Mouse (Mus musculus): ENCODE data around the gene Fance. TPM values are rescaled to one million over a fixed set of nuclear protein-coding genes. Genes with fewer than 3 reads are reported as not detected.

Fance gene
- total and polyA plus RNA-seq, 2 experiments from 2014 or later, result 13.8 to 14.1 TPM

DNA sequence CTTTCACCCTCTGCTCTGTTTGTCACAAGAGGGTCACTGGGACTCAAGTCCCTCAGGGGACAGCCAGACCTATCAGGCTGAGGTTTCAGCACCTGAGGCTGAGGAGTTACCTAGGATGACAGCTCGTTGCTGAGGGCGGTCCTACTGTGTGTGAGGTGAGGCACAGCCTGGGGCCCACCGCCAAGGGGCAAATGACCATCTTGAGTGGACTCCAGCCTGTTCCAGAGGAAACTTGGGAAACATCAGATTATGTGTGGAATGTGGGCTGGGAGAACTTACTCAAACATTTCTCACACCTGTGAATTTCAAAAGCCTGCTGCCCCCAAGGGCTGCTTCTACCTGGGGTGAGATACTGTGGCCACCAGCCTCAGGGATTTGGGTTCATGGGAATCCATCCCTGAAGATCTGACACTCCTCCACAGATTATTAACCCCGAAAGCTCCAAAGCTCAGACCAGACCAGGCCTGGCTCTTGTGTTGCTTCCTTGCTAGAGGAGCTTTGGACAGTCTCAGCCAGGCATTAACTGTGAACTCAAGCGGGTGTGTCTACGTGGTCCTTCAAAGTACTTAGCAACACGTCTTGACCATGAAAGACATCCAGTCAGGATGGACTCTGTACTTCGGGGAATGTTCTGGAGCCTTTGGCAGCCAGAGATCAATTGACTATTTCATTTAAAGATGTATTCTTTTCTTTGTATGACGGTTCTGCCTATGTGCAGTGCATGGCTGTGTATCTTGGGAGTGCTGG lies 47.4 kb downstream of the Fance start:
- H3K27ac ChIP-seq (ENCODE audit: low read depth), result no peak overlapping the region
- H3K36me3 ChIP-seq (replicated peaks; ENCODE audit: control insufficient read depth, insufficient read depth, low read length), result no peaks in the 10 kb centered on the region

DNA sequence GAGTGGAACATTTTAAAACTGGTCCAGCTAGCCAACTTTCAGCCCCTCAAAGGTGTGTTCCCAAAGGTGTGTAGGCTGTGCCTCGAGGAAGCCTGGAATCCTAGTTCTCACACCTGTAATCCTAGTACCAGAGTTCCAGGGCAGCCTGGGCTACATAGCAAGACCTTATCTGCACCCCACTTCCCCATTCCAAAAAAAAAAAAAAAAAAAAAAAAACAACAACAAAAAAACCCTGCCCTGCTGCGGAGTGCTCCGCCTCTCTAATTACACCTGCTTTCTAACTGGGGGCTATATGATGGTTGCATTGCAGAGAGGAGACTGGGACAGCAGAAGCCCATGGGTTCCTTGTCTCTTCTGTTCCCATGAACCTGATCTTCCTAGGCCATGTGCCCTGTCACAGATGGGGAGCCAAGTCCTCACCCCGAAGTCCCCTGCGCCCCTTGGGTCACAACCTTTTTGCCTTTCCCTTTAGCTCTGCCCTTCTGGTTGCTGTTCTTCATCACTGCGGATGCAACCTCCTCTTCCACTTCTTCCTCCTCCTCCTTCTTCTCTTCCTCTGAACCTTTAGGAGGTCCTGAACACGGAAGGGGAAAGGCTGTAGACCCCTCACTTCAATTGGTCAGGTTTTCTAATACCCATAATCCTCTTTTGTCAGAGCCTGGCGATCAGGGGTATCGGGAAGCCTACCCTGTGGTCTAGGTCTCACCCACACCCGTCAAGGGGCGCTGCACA lies 48.8 kb downstream of the Fance start:
- Histone ChIP-seq H3K27ac (ENCODE audit: low read depth) (no peak overlapping the region), H3K36me3 (replicated peaks; ENCODE audit: control insufficient read depth, insufficient read depth, low read length) (no peaks in the 10 kb centered on the region), H3K27me3 (ENCODE audit: control insufficient read depth, insufficient read depth, low read length) (peaks cover 76% of the 10 kb centered on the region), H3K4me1 (ENCODE audit: control insufficient read depth, insufficient read depth) (peaks cover 11% of the 10 kb centered on the region; the same call in 1 of the 2 replicates), H3K4me3 (ENCODE audit: low read depth, low read length) (peak overlapping the region; percentile 33), H3K9ac (replicated peaks; ENCODE audit: low read depth, low read length) (0 out of 2 replicates have a peak overlapping the region, but pooled peaks have one; percentile 25), H3K9me3 (replicated peaks; ENCODE audit: control insufficient read depth, low read length) (no peaks in the 10 kb centered on the region), H3K4me2 (ENCODE audit: low read depth, low read length) (peak overlapping the region; percentile 58)
- WGBS, result 40% methylated on average over 11 of the region's 11 CpGs
- DNase-seq (ENCODE audit: low spot score) (no peak), ATAC-seq (ENCODE audit: insufficient read depth, low read depth) (no peak)
- no peak for TF ChIP-seq EP300 (IDR thresholded peaks at IDR 0.05; ENCODE audit: low read depth)
- no peak for TF ChIP-seq CTCF (IDR thresholded peaks at IDR 0.05; ENCODE audit: low read depth)

More for the DNA sequence above, 47.4 kb downstream of the Fance start:
- H3K27me3 ChIP-seq (ENCODE audit: control insufficient read depth, insufficient read depth, low read length), result peaks cover 82% of the 10 kb centered on the region
- H3K4me3 ChIP-seq (ENCODE audit: low read depth, low read length), result no peak overlapping the region
- H3K9ac ChIP-seq (replicated peaks; ENCODE audit: low read depth, low read length), result no peak overlapping the region
- WGBS, result 76% methylated on average over 9 of the region's 9 CpGs
- DNase-seq (ENCODE audit: low spot score), result no peak
- TF ChIP-seq EP300 (IDR thresholded peaks at IDR 0.05; ENCODE audit: low read depth) (no peak), CTCF (IDR thresholded peaks at IDR 0.05; ENCODE audit: low read depth) (no peak)
- no peaks in the 10 kb centered on the region for H3K9me3 ChIP-seq (replicated peaks; ENCODE audit: control insufficient read depth, low read length)
- no peak overlapping the region for H3K4me2 ChIP-seq (ENCODE audit: low read depth, low read length)
- ATAC-seq (ENCODE audit: insufficient read depth, low read depth), result no peak
- H3K4me1 ChIP-seq (ENCODE audit: control insufficient read depth, insufficient read depth), result peaks cover 16% of the 10 kb centered on the region; the same call in 1 of the 2 replicates

DNA sequence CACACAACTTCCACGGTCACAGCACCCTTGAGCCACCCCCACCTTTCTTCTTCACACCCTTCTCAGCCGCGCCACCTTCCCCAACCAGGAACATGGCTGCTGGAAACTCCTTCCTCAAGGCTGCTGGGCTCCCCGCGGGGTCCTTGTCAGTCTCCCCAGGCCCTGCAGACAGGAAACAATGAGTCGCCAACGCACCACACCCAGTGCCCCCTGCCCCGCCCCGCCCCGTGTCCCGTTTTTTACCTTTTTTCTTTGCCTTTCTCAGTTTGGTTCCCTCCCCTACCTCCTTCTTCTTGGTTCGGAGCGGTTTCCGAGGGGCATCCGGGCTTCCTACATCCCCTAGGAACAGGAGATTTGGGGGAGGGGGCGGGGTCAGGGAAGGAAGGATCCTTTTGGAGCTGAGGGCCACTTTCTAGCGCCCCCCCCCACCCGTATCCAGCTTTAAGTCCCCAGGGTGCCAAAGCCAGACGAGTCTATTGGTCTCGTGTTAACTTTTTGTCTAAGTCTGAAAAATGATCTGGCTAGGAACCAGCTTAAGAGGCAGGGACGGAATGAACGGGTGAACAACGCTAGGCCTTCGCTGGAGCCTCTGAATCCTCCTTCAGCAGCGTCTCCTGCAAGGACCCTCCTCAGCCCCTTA lies 49.5 kb downstream of the Fance start:
- WGBS, result 3% methylated on average over 25 of the region's 25 CpGs
- no peaks in the 10 kb centered on the region for H3K9me3 ChIP-seq (replicated peaks; ENCODE audit: control insufficient read depth, low read length)
- 0 out of 2 replicates have a peak overlapping the region, but pooled peaks have one; percentile 1 for H3K27ac ChIP-seq (ENCODE audit: low read depth)
- peak overlapping the region; percentile 33 for H3K4me3 ChIP-seq (ENCODE audit: low read depth, low read length)
- peak overlapping the region; percentile 58 for H3K4me2 ChIP-seq (ENCODE audit: low read depth, low read length)
- no peak for DNase-seq (ENCODE audit: low spot score)
- no peak for TF ChIP-seq CTCF (IDR thresholded peaks at IDR 0.05; ENCODE audit: low read depth)
- TF ChIP-seq EP300 (IDR thresholded peaks at IDR 0.05; ENCODE audit: low read depth), result no peak
- H3K27me3 ChIP-seq (ENCODE audit: control insufficient read depth, insufficient read depth, low read length), result peaks cover 72% of the 10 kb centered on the region
- no peaks in the 10 kb centered on the region for H3K36me3 ChIP-seq (replicated peaks; ENCODE audit: control insufficient read depth, insufficient read depth, low read length)
- ATAC-seq (ENCODE audit: insufficient read depth, low read depth), result no peak
- 0 out of 2 replicates have a peak overlapping the region, but pooled peaks have one; percentile 25 for H3K9ac ChIP-seq (replicated peaks; ENCODE audit: low read depth, low read length)
- H3K4me1 ChIP-seq (ENCODE audit: control insufficient read depth, insufficient read depth), result peaks cover 11% of the 10 kb centered on the region; the same call in 1 of the 2 replicates

DNA sequence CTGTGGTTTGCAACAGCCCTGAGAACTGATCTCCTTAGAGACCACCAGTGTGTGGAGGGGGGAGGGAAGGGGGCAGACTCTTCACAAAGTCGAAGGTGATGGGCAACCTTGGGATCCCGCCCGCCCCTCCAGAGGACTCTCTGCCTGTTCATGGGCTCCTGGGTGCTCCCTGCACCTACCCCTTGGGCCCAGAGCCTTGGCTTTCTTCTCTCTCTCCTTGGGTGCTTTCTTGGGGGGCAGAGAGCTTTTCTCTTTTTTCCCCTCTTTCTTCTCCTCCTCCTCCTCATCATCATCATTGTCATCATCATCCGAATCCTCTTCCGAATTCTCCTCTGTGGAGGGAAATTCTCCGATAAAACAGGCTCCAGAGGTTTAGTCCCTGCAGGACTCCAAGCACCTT lies 50.2 kb downstream of the Fance start:
- no peak for DNase-seq (ENCODE audit: low spot score)
- 26% methylated on average over 6 of the region's 6 CpGs for WGBS
- TF ChIP-seq EP300 (IDR thresholded peaks at IDR 0.05; ENCODE audit: low read depth), result no peak
- no peaks in the 10 kb centered on the region for H3K9me3 ChIP-seq (replicated peaks; ENCODE audit: control insufficient read depth, low read length)
- no peaks in the 10 kb centered on the region for H3K36me3 ChIP-seq (replicated peaks; ENCODE audit: control insufficient read depth, insufficient read depth, low read length)
- peaks cover 65% of the 10 kb centered on the region for H3K27me3 ChIP-seq (ENCODE audit: control insufficient read depth, insufficient read depth, low read length)
- H3K27ac ChIP-seq (ENCODE audit: low read depth), result no peak overlapping the region
- H3K4me2 ChIP-seq (ENCODE audit: low read depth, low read length), result 0 out of 2 replicates have a peak overlapping the region, but pooled peaks have one; percentile 58
- H3K4me1 ChIP-seq (ENCODE audit: control insufficient read depth, insufficient read depth), result peaks cover 11% of the 10 kb centered on the region; the same call in 1 of the 2 replicates
- no peak for ATAC-seq (ENCODE audit: insufficient read depth, low read depth)
- peak overlapping the region; percentile 33 for H3K4me3 ChIP-seq (ENCODE audit: low read depth, low read length)
- 0 out of 2 replicates have a peak overlapping the region, but pooled peaks have one; percentile 18 for H3K9ac ChIP-seq (replicated peaks; ENCODE audit: low read depth, low read length)

DNA sequence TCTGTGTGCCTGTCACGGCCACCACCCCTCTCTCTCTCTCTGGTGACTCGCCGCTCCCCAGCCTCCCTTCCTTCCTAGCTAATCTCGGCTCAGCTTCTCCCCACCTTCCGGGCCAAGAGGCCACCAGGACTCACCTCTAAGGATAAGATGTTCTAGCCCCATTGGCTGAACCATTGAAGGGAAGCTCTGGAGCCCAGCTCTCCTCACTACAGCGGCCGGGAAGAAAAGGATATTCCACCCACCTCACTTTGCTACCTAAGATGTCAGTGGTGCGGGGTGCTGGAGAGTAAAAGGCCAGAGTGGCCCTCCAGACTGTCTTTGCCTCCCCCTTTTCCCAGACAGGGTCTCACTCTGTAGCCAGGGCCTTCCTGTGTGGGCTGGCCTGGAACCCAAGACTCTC lies 51.8 kb downstream of the Fance start, which contains the start of gene Tulp1:
TSS of gene Tulp1 (minus strand) at position 101 of the 400 bp plus-strand sequence.
- Histone ChIP-seq H3K9me3 (replicated peaks; ENCODE audit: control insufficient read depth, low read length) (no peaks in the 10 kb centered on the region), H3K4me2 (ENCODE audit: low read depth, low read length) (peak within 1 kb of the TSS; percentile 44), H3K4me1 (ENCODE audit: control insufficient read depth, insufficient read depth) (peaks cover 11% of the 10 kb centered on the region; the same call in 1 of the 2 replicates), H3K36me3 (replicated peaks; ENCODE audit: control insufficient read depth, insufficient read depth, low read length) (no peaks in the 10 kb centered on the region), H3K9ac (replicated peaks; ENCODE audit: low read depth, low read length) (no peak within 1 kb of the TSS), H3K4me3 (ENCODE audit: low read depth, low read length) (peak within 1 kb of the TSS; percentile 30), H3K27ac (ENCODE audit: low read depth) (no peak within 1 kb of the TSS), H3K27me3 (ENCODE audit: control insufficient read depth, insufficient read depth, low read length) (peaks cover 53% of the 10 kb centered on the region)
- TF ChIP-seq EP300 (IDR thresholded peaks at IDR 0.05; ENCODE audit: low read depth) (no peak), CTCF (IDR thresholded peaks at IDR 0.05; ENCODE audit: low read depth) (no peak)
- 47% methylated on average over 8 of the region's 8 CpGs for WGBS
- no peak for ATAC-seq (ENCODE audit: insufficient read depth, low read depth)
- no peak for DNase-seq (ENCODE audit: low spot score)
